Mouse (Mus musculus) liver, adult (tissue): ENCODE measurements around the gene Npas3.

ENCODE experiments used
- GATA4 ChIP-seq: IDR thresholded peaks from 2 replicates; pipeline ENCODE4 v1.6.1; 2014; ENCODE audit warnings: mild to moderate bottlenecking, low read length; ENCODE audit not compliant: insufficient replicate concordance

The Npas3 gene

DNA sequence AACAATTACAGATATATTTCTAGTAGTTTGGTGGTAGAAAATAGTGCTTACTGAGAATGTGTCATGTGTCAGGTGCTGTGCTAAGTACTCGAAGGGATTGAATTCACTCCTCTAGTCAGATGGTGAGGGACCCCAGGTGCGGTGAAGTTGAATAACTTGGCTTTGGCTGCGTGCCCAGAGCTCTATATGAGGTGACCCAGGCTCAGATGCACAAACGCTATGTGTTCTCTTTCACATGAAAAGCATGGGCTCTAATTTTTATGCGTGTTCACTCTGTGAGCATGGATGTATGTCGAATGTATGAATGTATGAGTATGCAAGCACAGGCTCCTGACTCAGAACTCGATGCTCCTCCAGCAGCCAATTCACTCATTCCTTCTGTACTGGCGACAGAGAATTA, 199.0 kb downstream of the Npas3 start:
- no peak for TF ChIP-seq GATA4

DNA sequence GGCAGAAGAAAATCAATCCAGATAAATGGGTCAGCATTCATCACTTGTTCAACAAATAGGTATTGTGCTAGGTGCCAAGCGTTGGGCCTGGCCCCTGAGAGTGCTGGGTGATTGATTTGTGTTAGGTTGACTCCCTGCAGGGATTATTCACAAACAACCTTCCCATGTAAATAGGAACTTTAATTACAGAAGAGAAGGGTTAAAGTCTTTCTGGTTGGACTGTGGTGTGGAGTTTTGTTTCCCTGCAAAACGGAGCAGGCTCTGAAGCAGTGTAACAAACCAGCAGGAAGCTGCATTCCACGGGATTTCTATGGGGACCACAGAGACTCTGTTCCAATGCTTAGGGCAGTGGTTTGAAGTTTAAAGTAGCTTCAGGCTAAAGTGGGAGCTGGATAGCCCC, 199.6 kb downstream of the Npas3 start:
- TF ChIP-seq GATA4, result no peak

DNA sequence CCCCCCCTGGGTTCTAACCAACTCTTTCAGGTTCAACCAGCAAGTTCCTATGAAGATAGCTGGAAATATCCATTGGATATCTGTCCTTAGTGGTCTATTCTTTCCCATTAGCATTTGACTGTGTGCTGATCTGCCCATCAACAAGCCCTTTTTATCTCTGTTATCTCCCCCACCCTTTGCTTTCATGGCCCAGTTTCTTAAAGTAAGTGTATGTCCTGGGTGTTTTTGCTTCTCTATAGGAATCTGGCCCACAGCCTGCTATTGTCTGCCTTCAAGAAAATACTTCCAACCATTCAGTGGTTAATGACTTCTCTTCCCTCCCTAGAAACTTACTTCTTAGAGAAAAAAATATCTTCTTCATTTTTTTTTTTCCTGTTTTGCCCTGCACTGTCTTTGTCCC, 219.1 kb downstream of the Npas3 start:
- TF ChIP-seq GATA4, result no peak

DNA sequence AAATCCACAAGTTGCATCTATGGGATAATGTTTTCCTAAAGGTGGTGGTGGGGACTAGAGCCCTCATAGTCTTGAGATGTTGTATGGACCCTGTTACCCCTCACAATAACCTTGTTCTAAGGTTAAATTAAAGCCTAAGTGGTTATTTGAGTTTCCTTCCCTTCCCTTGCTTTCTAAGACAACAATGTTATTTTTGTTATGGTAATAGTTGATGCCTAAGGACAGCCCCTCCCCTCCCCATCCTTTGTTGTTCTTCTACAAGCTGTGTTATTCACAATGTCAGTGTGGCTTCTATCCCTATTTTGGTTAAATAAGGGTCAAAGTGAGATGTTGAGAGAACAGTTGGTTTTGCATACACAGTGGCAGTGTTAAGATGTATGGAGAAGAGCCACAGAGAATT, 226.0 kb downstream of the Npas3 start:
- TF ChIP-seq GATA4, result no peak

DNA sequence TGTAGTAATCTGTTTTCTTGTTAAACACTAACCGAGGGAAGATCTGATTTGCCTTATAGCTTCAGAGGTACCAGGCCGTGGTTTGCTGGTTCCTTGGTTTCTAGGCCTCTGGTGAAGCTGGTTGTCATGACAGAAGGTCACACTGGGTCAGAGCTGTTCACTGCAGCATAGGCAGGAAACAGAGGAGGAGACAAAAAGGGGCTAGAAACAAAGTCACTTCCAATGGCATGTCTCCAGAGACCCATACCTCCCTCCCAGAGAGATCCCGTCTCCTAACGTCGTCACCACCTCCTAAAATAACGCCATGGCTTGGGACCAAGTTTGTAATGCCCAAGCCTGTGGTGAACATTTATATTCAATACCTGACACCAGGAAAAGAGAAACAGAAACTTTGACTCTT, 236.4 kb downstream of the Npas3 start:
- TF ChIP-seq GATA4, result no peak

DNA sequence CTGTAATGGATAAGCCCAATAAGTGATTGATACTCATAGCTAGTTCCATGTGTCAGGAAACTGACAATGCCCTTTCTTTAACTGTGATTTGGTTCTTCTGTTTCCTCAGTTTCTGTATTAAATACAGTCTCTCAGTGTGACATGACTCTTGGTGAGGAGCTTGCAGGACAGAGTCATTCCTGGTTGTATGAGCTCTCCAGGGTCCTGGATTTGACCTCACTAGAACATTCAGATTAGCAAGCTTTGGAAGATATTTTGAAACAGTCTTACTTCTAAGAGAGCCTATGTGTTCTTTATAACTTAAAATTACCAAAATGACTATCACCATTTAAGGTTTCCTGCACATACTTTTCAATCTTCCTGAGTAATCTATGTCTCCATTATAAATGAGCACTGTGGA, 247.9 kb downstream of the Npas3 start:
- TF ChIP-seq GATA4, result no peak

DNA sequence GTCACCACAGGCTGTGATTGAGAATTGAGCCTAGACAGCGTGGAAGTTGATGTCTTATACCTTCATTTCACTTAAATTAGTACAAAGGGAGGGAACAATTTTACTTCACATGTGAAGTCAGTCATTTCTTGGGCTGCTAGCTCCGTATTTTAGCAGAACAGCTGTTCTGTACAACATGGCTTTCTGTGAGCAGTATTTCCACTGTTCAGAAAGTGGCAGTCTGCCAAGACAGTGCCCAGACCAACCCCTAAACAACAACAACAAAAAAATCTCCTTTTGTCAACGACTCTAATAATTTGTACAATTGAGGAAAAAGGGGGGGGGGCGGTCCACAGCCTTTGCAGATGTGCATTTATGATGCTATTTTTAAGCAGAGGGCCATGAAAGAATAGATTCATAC, 266.4 kb downstream of the Npas3 start:
- no peak for TF ChIP-seq GATA4

DNA sequence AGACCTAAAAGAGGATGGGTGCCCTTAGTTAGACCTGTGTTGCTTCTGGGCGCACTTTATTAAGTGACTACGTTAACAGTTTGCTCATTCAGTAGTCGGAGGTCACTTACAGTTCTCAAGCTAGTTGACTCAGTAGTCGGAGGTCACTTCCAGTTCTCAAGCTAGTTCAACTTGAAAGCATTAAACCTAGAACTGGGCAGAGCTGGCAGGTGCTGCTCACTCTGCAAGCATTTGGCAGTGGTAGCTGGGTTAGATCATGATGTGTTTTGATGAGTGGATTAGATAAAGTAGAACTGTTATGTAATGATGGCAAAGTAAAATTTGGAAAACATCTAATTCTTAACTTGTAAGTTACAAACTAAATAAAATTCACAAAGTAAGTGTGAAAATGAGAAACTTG, 271.1 kb downstream of the Npas3 start:
- TF ChIP-seq GATA4, result no peak

DNA sequence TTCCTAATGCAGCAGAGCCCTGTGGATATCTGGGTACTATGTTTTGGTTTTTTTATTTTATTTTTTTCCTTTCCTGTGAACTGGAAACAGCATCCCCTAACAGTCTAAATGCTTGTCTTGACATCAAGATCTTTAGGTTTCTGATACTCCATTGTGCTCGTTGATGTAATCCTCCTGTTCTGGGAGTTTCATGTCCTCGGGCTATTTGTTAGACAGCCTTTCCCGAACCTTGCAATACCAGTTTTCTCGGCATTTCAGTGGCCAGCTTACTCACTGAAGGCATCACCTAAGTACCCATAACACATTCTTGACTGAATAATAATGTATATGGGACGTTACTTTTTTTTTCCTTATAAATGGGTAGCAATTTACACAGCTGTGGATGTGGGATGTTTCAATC, 274.2 kb downstream of the Npas3 start:
- TF ChIP-seq GATA4, result no peak

DNA sequence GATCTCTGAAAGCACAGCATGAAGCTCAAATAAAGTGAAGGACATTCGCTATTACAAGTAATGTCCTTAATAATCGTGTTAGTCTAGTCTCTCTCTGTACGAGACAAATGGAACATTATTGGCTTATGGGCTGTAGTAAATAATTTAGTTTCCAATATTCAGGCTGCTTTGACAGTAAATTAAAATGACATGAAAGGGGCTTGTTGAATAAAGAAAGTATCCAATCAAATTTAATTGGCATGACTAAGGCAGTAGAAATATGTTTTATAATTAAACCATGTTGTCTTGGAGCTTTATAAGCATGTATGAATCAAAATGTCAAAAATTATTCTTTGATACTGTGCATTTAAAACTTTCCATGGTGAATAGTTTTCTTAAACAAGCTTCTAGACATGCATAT, 278.6 kb downstream of the Npas3 start:
- TF ChIP-seq GATA4, result no peak

DNA sequence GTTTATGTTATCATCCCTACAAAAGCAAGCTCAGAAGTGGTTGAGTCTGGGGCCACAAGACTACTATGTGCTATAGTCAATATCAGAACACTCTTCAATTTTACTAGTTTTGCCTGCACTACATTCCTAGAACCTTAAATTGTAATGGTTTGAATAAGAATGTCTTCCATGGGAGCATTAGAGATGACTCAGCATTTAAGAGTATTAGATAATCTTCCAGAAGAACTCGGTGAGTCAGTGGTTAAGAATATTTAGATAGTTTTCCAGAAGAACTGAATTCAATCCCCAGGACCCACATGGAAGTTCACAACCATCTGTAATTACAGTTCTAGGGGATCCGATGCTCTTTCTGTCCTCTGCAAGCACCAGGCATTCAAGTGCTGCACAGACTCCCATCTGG, 280.9 kb downstream of the Npas3 start:
- TF ChIP-seq GATA4, result no peak

DNA sequence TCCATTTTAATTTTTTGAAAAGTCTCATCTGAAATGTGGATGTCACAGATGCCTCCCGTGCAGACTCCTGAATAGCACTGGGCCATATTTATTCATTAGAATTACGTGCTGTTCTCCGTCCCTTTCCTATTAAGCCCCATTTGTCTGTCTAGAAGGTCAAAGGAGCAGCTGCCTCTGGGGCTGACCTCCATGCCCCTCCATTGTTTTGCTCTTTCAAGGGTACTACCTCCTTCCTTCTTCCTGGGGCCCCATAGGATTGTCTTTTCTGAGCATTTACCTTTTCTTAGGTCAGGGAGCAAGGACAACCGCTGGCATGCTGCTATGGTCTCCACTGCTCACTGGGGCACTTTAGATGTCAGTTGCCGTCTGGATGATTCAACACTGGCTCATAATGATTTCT, 288.3 kb downstream of the Npas3 start:
- no peak for TF ChIP-seq GATA4

DNA sequence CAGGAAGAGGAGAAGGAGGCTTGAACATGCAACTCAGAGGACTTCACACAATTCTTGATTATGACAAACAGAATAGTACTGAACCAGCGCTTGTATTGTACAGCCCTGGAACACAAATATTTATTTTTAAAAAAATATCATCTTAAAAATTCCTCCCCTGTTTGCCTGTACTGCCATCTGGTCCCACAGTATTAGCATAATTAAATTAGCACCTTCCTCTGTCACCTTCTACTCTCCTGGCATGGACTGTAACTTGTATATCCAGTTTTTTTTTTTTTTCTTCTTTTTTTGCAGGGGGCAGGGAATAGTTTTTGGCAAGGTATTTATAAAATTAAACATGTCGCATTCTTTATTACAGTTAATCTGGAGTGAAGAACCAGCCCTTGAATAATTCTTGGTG, 307.9 kb downstream of the Npas3 start:
- no peak for TF ChIP-seq GATA4

DNA sequence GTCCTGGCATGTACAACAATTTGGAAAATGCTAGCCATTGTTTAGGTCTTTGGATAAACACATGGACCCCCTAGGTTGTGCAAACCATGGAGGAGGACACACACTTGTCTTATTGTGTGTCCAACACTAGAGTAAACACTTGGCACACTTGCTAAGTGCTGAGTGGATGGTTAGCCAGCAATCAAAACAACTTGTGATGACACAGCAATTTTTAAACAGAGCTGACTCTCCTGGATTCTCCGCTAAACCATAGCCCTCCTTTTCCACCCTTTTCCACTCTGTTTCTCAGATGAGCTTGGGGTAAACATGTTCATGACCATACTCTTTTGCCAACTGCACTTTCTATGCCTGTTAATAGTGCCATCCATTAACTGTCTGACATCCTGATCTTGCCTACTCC, 309.8 kb downstream of the Npas3 start:
- TF ChIP-seq GATA4, result no peak

DNA sequence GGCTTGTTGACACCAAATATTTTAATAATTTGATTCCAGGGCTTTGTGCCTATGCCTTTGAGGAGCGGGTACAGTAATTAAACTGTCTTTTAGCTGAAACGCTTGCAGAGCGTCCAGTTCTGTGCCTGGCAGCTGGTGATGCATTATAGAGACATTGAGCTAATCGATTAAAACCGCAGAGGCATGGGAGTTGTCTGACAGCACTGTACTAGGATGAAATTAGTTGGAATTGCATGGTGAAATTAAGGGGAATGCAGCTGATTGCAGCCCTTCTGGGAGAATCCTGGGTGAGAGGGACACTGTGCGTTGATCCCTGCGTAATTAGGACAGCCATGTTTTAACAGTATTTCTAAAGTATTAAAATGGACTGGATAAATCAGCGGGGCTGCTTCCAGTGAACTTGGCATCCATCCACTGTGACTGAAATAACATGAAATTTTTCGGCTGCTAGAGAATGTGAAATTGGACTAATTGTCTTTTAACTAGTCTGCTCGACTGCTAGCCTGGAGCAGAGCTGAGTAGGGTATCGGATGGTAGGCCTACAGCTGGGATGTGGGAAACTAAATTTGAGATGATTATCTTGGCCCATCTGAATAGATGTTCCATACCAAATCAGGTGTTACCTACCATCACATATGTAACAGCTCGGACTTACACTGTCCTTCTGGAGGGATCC, 318.4 kb downstream of the Npas3 start:
- TF ChIP-seq GATA4, result no peak

DNA sequence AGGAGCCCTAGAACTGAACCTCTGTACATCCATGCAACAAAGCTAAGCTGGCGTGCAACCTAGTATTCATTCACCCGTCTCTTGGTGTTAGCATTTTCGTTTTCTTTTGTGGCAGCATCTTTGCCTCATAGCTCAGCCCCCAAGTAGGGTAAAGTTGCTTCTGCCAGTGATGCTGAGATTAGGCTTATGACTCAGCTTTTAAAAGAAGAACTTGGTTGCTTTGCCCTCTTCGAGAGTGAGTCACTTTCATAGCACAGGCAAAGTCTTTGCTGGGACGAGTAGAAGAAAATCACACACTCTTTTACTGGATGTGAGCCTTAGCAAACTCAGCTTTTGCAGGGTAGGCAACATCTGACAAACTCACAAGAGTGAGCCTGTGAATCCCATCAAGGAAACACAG, 332.7 kb downstream of the Npas3 start:
- TF ChIP-seq GATA4, result no peak

DNA sequence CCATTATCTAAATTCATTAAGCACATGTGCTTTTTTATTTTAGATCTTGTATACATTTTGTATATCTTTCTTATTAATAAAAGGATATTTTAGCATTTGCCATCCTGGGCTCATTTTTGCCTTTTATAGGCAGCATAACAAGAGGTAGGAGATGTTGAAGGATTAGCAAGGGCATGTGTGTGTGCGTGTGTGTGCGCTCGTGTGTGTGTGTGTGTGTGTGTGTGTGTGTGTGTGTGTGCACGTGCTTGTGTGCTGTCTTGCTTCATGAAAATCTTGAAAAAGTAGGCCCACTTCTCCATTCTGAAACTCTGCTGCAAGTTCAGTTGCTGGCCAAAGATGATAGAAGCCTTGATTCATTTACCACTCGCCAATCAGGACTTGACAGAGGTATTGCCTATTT, 338.8 kb downstream of the Npas3 start:
- no peak for TF ChIP-seq GATA4

DNA sequence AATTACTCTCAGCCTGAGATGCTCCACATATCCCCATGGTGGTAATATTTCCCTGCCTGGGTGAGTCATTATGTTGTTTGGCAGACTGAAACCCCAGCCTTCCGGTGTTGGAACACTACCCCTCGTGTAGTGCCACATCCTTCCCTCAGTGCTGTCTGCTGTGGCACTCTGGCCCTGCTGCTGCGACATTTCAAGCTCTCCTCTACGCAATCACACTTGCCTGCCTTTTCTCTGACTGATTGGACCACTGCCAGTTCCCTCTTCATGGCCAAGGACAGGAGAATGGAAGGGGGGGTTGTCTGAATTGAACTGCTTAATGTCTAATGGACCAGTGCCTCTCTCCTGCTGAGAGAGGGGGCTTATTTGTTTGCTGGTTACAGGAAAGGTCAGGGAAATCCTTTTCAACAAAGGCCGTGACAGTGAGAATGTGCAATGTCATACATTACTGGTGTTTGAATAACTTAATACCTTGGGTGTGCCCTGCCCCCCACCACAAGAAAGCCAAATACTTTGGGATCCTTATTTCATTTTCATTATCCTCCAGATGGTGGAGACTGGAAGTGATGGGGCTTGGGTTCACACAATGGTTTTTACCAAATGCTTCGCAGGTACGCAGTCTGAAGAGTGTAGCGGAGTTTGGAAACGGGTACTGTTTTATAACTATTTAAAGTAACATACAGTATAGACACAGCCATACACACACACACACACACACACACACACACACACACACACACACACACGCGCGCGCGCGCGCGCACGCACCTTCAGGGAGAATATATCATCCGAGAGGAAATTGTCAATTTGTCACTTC, 339.4 kb downstream of the Npas3 start:
- TF ChIP-seq GATA4, result no peak
